Mouse (Mus musculus) kidney, postnatal 0 days (tissue): ENCODE measurements around the gene Vps13c. TPM values are rescaled to one million over a fixed set of nuclear protein-coding genes. Genes with fewer than 3 reads are reported as not detected.

Source experiments
- ATAC-seq: fragments of 200-750 bp; cut with Nextera tagmentation; replicated peaks from 2 replicates; pipeline ENCODE4 v1.8.0; 2017; ENCODE audit warnings: low read depth, moderate number of reproducible peaks, moderate TSS enrichment, moderate library complexity; ENCODE audit not compliant: low FRiP score
- DNase-seq: peaks from one replicate; pipeline ENCODE4 v3.0.0-alpha.2; 2016; ENCODE audit warnings: low spot score
- H3K27ac ChIP-seq: fragments of 300-500 bp; sonication (generic); 2 replicates; pipeline ENCODE4 v1.5.1; 2014; ENCODE audit warnings: mild to moderate bottlenecking
- H3K27me3 ChIP-seq: fragments of 300-500 bp; sonication (generic); 2 replicates; pipeline ENCODE4 v1.6.1; 2014; ENCODE audit warnings: low read length, mixed read lengths; ENCODE audit not compliant: insufficient read depth
- H3K36me3 ChIP-seq: fragments of 300-500 bp; sonication (generic); 2 replicates; pipeline ENCODE4 v1.6.1; 2014; ENCODE audit warnings: low read length, mixed read lengths; ENCODE audit not compliant: insufficient read depth
- H3K4me1 ChIP-seq: fragments of 300-500 bp; sonication (generic); replicated peaks from 2 replicates; pipeline ENCODE4 v1.6.1; 2014; ENCODE audit warnings: antibody characterized with exemption, low read length, mixed read lengths; ENCODE audit not compliant: insufficient read depth
- H3K4me2 ChIP-seq: fragments of 300-500 bp; sonication (generic); 2 replicates; pipeline ENCODE4 v1.6.1; 2014; ENCODE audit warnings: mild to moderate bottlenecking, low read length, moderate library complexity, mixed read lengths
- H3K4me3 ChIP-seq: fragments of 300-500 bp; sonication (generic); replicated peaks from 2 replicates; pipeline ENCODE4 v1.5.1; 2014; ENCODE audit warnings: low read depth, low read length
- H3K9ac ChIP-seq: fragments of 300-500 bp; sonication (generic); 2 replicates; pipeline ENCODE4 v1.6.1; 2014; ENCODE audit warnings: low read depth, low read length
- H3K9me3 ChIP-seq: fragments of 300-500 bp; sonication (generic); replicated peaks from 2 replicates; pipeline ENCODE4 v1.6.1; 2016; ENCODE audit warnings: low read length, inconsistent platforms, mixed read lengths
- CTCF ChIP-seq: IDR thresholded peaks from 2 replicates; pipeline ENCODE4 v1.5.1; 2016; ENCODE audit warnings: antibody characterized with exemption, low read depth, mild to moderate bottlenecking, moderate library complexity
- WGBS: fragments of 180-500 bp; shearing (Covaris S2); extraction: QIAGEN DNeasy Blood & Tissue Kit; methylation state at CpG from one replicate; pipeline ENCODE4 v1.1.7; 2014; 5-methylcytosine and 5-hydroxymethylcytosine counted together
- polyA plus RNA-seq: library from polyadenylated mRNA; unstranded; fragments of >200 nt; fragmentation: Nextera tagmentation; extraction: Ambion mirVana; gene quantifications from 2 replicates; pipeline ENCODE4 v1.2.1, GENCODE M21; 2015

Gene Vps13c
- polyA plus RNA-seq, 1 experiment from 2014 or later = 3.7 TPM

DNA sequence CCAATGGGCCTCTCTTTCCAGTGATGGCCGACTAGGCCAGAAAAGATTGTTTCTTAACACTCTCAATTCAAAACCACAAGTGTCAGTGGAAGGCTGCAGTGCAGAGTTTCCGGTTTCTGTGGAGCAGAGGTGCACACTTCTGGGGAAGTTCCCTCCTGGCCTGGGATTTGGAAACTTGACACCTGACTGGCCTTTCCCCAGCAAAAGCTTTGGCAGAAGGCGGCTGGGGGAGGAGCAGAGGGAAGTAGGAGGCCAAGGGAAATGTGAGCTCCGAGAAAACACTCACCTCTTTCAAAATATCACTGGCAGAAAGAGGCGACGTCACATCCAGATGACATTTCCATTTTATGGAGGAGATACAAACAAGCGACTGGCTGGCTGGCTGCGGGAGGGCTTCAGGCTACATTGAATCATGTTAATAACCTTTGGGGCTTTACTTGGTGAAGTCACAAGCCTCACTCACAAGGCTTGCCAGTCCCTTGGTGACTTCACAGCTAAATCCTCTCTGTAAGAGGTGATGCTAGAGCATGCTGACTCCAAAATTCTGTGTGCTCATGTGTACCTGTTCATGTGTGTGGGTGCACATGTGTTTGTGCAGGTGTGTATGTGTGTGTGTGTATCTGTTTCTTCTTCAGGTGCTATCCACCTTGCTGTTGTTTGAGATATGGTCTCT, 26.4 kb upstream of the Vps13c start:
- no peak overlapping the region for H3K9ac ChIP-seq
- TF ChIP-seq CTCF = no peak
- H3K27ac ChIP-seq = peak overlapping the region; percentile 20; the same call in 1 of the 2 replicates
- no peaks in the 10 kb centered on the region for H3K4me1 ChIP-seq
- ATAC-seq = peak; percentile 49; the same call in 1 of the 2 replicates
- H3K4me2 ChIP-seq = peak overlapping the region; percentile 23; the same call in 1 of the 2 replicates
- no peaks in the 10 kb centered on the region for H3K27me3 ChIP-seq
- 1% methylated on average over 8 of the region's 8 CpGs for WGBS
- DNase-seq = peak; percentile 94
- H3K4me3 ChIP-seq = no peak overlapping the region
- H3K9me3 ChIP-seq = no peaks in the 10 kb centered on the region
- no peaks in the 10 kb centered on the region for H3K36me3 ChIP-seq

DNA sequence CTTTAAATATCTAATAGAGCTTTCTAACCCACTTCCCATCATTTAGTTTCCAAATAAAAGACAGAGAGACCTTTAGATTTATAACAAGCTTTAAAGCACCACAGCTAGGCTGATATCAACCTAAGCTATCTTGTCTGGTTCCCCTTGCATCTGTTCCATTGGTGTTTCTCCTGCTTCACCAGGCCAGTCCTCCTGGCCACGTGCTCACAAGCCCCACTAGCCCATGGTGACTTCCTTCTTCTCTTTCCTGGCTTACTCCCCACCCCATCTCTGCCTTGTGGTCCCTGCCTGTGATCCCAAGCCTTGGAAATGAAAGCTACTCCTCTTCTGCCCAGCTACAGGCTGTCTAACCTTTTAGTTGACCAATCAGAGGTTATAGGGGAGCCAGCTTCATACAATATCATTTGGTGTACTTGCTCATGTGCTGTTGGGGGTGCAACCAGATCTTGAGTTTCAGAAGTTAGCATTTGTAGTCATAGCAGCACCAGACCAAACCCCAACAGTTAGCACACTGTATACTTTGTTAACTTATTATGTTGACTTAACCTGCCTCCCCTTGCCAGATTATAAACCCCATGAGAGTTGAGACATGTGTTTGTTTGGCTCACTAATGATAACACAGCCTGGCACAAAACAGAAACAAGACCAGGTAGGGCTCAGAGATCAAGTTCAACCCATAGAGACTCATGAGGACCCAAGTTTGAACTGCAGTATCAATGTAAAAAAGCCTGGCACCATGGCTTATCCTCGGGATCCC, 23.8 kb upstream of the Vps13c start:
- no peak overlapping the region for H3K4me2 ChIP-seq
- DNase-seq (no peak), ATAC-seq (no peak)
- TF ChIP-seq CTCF = no peak
- H3K36me3 ChIP-seq = no peaks in the 10 kb centered on the region
- H3K9me3 ChIP-seq = no peaks in the 10 kb centered on the region
- H3K4me3 ChIP-seq = no peak overlapping the region
- no peak overlapping the region for H3K9ac ChIP-seq
- H3K4me1 ChIP-seq = no peaks in the 10 kb centered on the region
- H3K27ac ChIP-seq = no peak overlapping the region
- H3K27me3 ChIP-seq = no peaks in the 10 kb centered on the region
- 77% methylated on average over 2 of the region's 2 CpGs for WGBS

DNA sequence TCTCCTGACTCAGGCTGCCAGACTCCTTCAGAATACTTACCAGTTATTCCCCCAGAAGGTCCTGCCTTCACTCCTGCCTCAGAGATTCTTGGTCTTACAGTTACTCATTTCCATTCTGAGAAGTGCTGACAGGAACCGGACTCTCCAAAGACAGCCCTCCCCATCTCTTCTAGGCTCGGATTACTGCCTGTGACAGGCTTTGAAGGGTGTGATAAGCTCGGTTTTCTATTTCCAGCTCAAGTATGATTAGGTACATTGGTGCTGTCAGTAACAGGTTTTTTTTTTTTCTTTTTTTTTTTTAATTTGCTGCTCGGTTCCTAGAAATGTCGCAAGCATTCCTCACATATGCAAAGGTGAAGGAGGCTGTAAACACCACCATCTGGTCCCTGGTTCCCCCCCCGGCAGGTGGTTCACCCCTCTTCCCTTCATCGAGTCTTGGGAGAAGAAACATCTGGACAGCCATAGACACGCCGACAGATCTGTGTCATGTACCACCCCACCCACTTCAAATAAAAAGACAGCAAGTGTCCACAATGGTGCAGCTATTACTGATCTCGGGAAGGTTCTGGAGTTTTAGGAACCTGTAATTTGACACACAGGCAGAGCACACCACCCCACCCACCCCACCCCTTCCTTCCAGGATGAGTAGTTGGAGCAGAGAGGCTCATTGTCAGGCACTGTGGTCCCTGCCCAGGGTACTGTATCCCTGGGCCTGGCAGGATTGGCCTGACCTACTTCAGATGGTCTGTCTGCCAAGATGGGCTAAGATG, 22.1 kb upstream of the Vps13c start:
- no peak overlapping the region for H3K27ac ChIP-seq
- H3K9ac ChIP-seq = no peak overlapping the region
- peak; percentile 60 for DNase-seq
- WGBS = 20% methylated on average over 10 of the region's 10 CpGs
- H3K9me3 ChIP-seq = no peaks in the 10 kb centered on the region
- H3K27me3 ChIP-seq = no peaks in the 10 kb centered on the region
- TF ChIP-seq CTCF = no peak
- H3K4me1 ChIP-seq = no peaks in the 10 kb centered on the region
- H3K4me3 ChIP-seq = no peak overlapping the region
- no peak for ATAC-seq
- H3K36me3 ChIP-seq = no peaks in the 10 kb centered on the region
- no peak overlapping the region for H3K4me2 ChIP-seq

DNA sequence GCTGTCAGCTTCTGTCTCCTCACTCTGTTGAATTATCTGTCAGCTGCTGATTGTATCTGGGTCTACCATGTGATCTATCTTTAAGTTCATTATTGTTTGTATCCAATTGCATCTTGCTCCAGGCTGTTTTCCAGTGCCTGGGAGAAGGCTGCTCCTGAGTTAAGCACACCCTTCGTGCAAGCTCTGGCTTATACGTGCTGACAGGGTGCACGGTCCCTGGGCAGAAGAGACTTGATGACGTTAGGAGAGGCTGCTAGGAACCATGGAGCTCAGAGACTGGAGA, 21.6 kb upstream of the Vps13c start:
- H3K36me3 ChIP-seq = no peaks in the 10 kb centered on the region
- H3K9me3 ChIP-seq = no peaks in the 10 kb centered on the region
- DNase-seq (no peak), ATAC-seq (no peak)
- no peak overlapping the region for H3K9ac ChIP-seq
- no peak overlapping the region for H3K4me3 ChIP-seq
- H3K27me3 ChIP-seq = no peaks in the 10 kb centered on the region
- no peaks in the 10 kb centered on the region for H3K4me1 ChIP-seq
- H3K4me2 ChIP-seq = no peak overlapping the region
- no peak for TF ChIP-seq CTCF
- 77% methylated on average over 4 of the region's 4 CpGs for WGBS
- no peak overlapping the region for H3K27ac ChIP-seq

DNA sequence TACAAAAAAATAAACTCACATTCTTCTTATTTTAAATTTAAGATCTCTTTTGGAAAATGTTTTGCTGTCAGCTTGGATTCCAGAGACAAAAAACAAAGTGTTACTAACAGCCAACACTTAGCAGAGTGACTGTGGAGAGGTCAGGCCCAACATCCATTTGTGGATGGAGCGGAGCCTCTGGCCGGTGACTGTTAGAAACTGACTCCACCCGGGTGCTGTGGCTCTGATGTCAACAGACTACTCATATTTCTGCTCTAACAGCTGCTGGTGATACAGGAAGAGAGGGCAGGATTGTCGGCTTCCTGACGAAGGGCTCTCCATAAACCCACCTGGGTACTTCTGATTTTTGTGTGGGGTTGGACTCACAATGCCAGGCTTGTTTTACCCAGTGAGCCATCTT, 17.1 kb upstream of the Vps13c start:
- ATAC-seq = no peak
- Histone ChIP-seq H3K27ac (no peak overlapping the region), H3K9me3 (no peaks in the 10 kb centered on the region), H3K9ac (no peak overlapping the region), H3K4me3 (no peak overlapping the region), H3K4me1 (no peaks in the 10 kb centered on the region), H3K4me2 (no peak overlapping the region), H3K27me3 (no peaks in the 10 kb centered on the region), H3K36me3 (no peaks in the 10 kb centered on the region)
- TF ChIP-seq CTCF = no peak
- peak; percentile 36 for DNase-seq
- 32% methylated on average over 5 of the region's 5 CpGs for WGBS

DNA sequence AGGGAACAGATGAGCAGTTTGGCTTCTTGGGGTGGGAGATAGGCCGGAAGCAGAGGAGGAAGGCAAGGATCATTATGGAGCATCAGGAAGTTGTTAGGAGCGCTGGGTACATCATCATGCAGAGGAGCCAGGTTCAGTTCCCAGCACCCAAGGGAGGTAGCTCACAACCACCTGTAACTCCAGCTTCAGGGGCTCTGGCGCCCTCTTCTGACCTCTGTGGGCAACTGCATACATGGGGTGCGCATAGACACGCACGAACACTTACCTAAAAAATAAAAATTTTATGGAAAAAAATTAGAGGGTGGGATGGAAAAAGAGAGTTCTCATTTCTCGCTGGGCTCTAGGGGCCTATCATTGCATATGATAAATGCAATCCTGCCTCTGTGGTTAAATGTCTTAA, 14.7 kb upstream of the Vps13c start:
- DNase-seq (no peak), ATAC-seq (no peak)
- Histone ChIP-seq H3K27ac (no peak overlapping the region), H3K4me1 (no peaks in the 10 kb centered on the region), H3K9me3 (no peaks in the 10 kb centered on the region), H3K4me2 (no peak overlapping the region), H3K9ac (no peak overlapping the region), H3K36me3 (no peaks in the 10 kb centered on the region), H3K27me3 (peaks cover 7% of the 10 kb centered on the region; the same call in 1 of the 2 replicates), H3K4me3 (no peak overlapping the region)
- 90% methylated on average over 7 of the region's 7 CpGs for WGBS
- no peak for TF ChIP-seq CTCF
